8 mouse cellular contexts compared by ENCODE assay signal in genomic region chr3:52262431-52263161, GRCm38 (mm10). TPM values are rescaled to one million over a fixed set of nuclear protein-coding genes. Genes with fewer than 3 reads are reported as not detected.
A peak's percentile ranks its signal among the peaks of the same experiment; 100 is the strongest.
DNase-seq lines count a peak whose midpoint lies in the region; ATAC-seq and TF ChIP-seq lines count a peak whose summit lies in the region.

No protein-coding gene starts in this region.

- TF ChIP-seq CTCF in liver, embryonic 14.5 days (IDR thresholded peaks at IDR 0.05; ENCODE audit: low read depth), result peak; percentile 88

- TF ChIP-seq EP300 in liver, embryonic 14.5 days (IDR thresholded peaks at IDR 0.05; ENCODE audit: low read depth), result no peak

- H3K36me3 ChIP-seq in midbrain, embryonic 11.5 days (ENCODE audit: control insufficient read depth, insufficient read depth, low read length), result no peaks in the 10 kb centered on the region
- H3K36me3 ChIP-seq in midbrain, embryonic 15.5 days (replicated peaks), result no peaks in the 10 kb centered on the region
- H3K36me3 ChIP-seq in liver, embryonic 14.5 days (replicated peaks; ENCODE audit: control insufficient read depth, insufficient read depth, low read depth), result no peaks in the 10 kb centered on the region

- H3K9me3 ChIP-seq in midbrain, embryonic 11.5 days (ENCODE audit: control insufficient read depth, low read length), result no peaks in the 10 kb centered on the region
- H3K9me3 ChIP-seq in midbrain, embryonic 15.5 days, result no peaks in the 10 kb centered on the region
- no peaks in the 10 kb centered on the region for H3K9me3 ChIP-seq in liver, embryonic 14.5 days (ENCODE audit: control insufficient read depth, low read length)

- no peak overlapping the region for H3K27ac ChIP-seq in midbrain, embryonic 11.5 days (ENCODE audit: low read depth, low read length)
- no peak overlapping the region for H3K27ac ChIP-seq in midbrain, embryonic 15.5 days
- no peak overlapping the region for H3K27ac ChIP-seq in liver, embryonic 14.5 days

- peak; percentile 97 for DNase-seq in midbrain, embryonic 11.5 days (ENCODE audit: low spot score, missing footprints)
- peak; percentile 52 for DNase-seq in c-Kit-positive CD71-positive TER-119-positive erythroid progenitor cells, embryonic 14.5 days (ENCODE audit: low spot score)
- DNase-seq in kidney, adult 9 months, result peak; percentile 86
- DNase-seq in liver, embryonic 14.5 days (ENCODE audit: low read depth in 3 of 3, low spot score in 3 of 3), result no peak
- peak; percentile 83 for DNase-seq in retina, postnatal 1 day
- peak; percentile 92 for DNase-seq in thymus, postnatal 4 days

- no peak for ATAC-seq in midbrain, embryonic 11.5 days (ENCODE audit: low FRiP score)
- ATAC-seq in midbrain, embryonic 15.5 days (replicated peaks), result no peak
- ATAC-seq in frontal cortex, adult (ENCODE audit: low TSS enrichment), result peak; percentile 61; the same call in 1 of the 2 replicates
- no peak for ATAC-seq in liver, embryonic 14.5 days (ENCODE audit: insufficient read depth)

- H3K27me3 ChIP-seq in midbrain, embryonic 11.5 days (ENCODE audit: control insufficient read depth, insufficient read depth, low read length), result peaks cover 16% of the 10 kb centered on the region; the same call in 1 of the 2 replicates
- H3K27me3 ChIP-seq in midbrain, embryonic 15.5 days (replicated peaks), result peaks cover 49% of the 10 kb centered on the region
- peaks cover 2% of the 10 kb centered on the region for H3K27me3 ChIP-seq in liver, embryonic 14.5 days (ENCODE audit: control insufficient read depth, insufficient read depth, low read length)

- H3K9ac ChIP-seq in midbrain, embryonic 11.5 days (ENCODE audit: low read length), result no peak overlapping the region
- no peak overlapping the region for H3K9ac ChIP-seq in midbrain, embryonic 15.5 days
- H3K9ac ChIP-seq in liver, embryonic 14.5 days (replicated peaks), result no peak overlapping the region

- WGBS in midbrain, embryonic 11.5 days, result 48% methylated on average over 13 of the region's 13 CpGs
- 45% methylated on average over 13 of the region's 13 CpGs for WGBS in midbrain, embryonic 15.5 days
- WGBS in liver, embryonic 14.5 days (ENCODE audit: insufficient replicate concordance), result 40% methylated on average over 13 of the region's 13 CpGs

- H3K4me1 ChIP-seq in midbrain, embryonic 11.5 days (ENCODE audit: control insufficient read depth, insufficient read depth, low read length), result peaks cover 7% of the 10 kb centered on the region; the same call in 1 of the 2 replicates
- peaks cover 9% of the 10 kb centered on the region for H3K4me1 ChIP-seq in midbrain, embryonic 15.5 days
- peaks cover 6 to 9% of the 10 kb centered on the region in 2 experiments for H3K4me1 ChIP-seq in liver, embryonic 14.5 days (replicated peaks; ENCODE audit: control insufficient read depth in 2 of 2, insufficient read depth in 2 of 2, low read length in 1 of 2)

- H3K4me2 ChIP-seq in midbrain, embryonic 11.5 days, result no peak overlapping the region
- H3K4me2 ChIP-seq in midbrain, embryonic 15.5 days, result no peak overlapping the region
- no peak overlapping the region for H3K4me2 ChIP-seq in liver, embryonic 14.5 days (ENCODE audit: low read depth)

- no peak overlapping the region for H3K4me3 ChIP-seq in midbrain, embryonic 11.5 days (ENCODE audit: low read depth, low read length)
- no peak overlapping the region for H3K4me3 ChIP-seq in midbrain, embryonic 15.5 days
- H3K4me3 ChIP-seq in liver, embryonic 14.5 days (ENCODE audit: insufficient read depth in 1 of 2, low read depth in 2 of 2, low read length in 2 of 2), result no peak overlapping the region

RNA-seq across cellular contexts. Expression of gene Foxo1, which starts 5.5 kb away (rescaled TPM):
- polyA plus RNA-seq in midbrain, embryonic 11.5 days (2014; fragmentation: Nextera tagmentation; extraction: Ambion mirVana), result 2.7 and 3.0 TPM in 2 replicates
- 3.7 and 3.9 TPM in 2 replicates for polyA plus RNA-seq in midbrain, embryonic 15.5 days (2015; fragmentation: Nextera tagmentation; extraction: Ambion mirVana)
- 1.00 and 1.0 TPM in 2 replicates for polyA plus RNA-seq in liver, embryonic 14.5 days (2012; rRNA removed)
- polyA plus RNA-seq in liver, embryonic 14.5 days (2014; fragmentation: Nextera tagmentation; extraction: Ambion mirVana), result 1.4 and 1.6 TPM in 2 replicates

Comparison
In these comparisons a context has a peak if more than half of its experiments do, and no peak if none do; other contexts are left out.
1. DNase-seq: peak in midbrain, embryonic 11.5 days (single experiment), c-Kit-positive CD71-positive TER-119-positive erythroid progenitor cells, embryonic 14.5 days (single experiment), kidney, adult 9 months (single experiment), retina, postnatal 1 day (single experiment) and thymus, postnatal 4 days (single experiment); none in liver, embryonic 14.5 days (0 of 3).